ENCODE assay signal across 22 mouse cellular contexts in the genomic region with DNA sequence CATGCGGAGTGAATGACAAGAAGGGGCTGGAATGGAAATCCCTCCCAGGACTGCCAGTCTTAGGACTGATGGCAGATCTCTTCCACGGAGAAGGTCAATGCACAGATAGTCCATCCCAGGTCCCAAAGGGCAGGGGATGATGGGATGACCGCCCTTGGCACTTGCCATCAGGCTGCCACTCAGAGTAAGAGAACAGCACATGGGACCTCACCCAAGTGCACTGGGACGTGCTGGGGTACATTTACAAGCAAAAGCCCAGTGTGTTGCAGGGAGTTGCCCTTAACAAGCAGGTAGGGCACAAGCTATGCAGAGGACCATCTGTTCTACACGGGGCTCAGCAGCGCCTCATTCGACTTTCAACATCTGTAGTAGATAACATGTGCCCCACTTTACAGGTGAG.
A peak's percentile ranks its signal among the peaks of the same experiment; 100 is the strongest.
DNase-seq lines count a peak whose midpoint lies in the region; ATAC-seq and TF ChIP-seq lines count a peak whose summit lies in the region.
"Had no signal": no experiment of that assay in that cellular context is flagged by ENCODE, and none has a peak within 500 bp of the region (broad histone marks: within the 10 kb centered on the region; RNA-seq: fewer than 3 reads in every experiment).

No protein-coding gene starts in this region.

- no peak for ATAC-seq in forebrain, embryonic 12.5 days (ENCODE audit: low FRiP score)
- ATAC-seq in forebrain, postnatal 0 days: no peak
- no peak for ATAC-seq in hindbrain, embryonic 13.5 days (ENCODE audit: low FRiP score)
- ATAC-seq: CD4-positive, CD25-positive, alpha-beta regulatory T cell, adult 4 months; hindbrain, postnatal 0 days; inflammation-experienced regulatory T-cells, adult 6 months; intestine, embryonic 16.5 days had no signal

- H3K9ac ChIP-seq in forebrain, embryonic 12.5 days: no peak overlapping the region
- no peak overlapping the region for H3K9ac ChIP-seq in forebrain, postnatal 0 days
- H3K9ac ChIP-seq in hindbrain, embryonic 13.5 days: no peak overlapping the region
- H3K9ac ChIP-seq: hindbrain, embryonic 14.5 days had no signal

- WGBS in forebrain, embryonic 12.5 days: 59% methylated on average over 7 of the region's 7 CpGs
- WGBS in forebrain, postnatal 0 days: 68% methylated on average over 7 of the region's 7 CpGs
- 82% methylated on average over 7 of the region's 7 CpGs for WGBS in hindbrain, embryonic 10.5 days
- WGBS in hindbrain, embryonic 13.5 days: 79% methylated on average over 7 of the region's 7 CpGs
- WGBS in embryonic facial prominence, embryonic 10.5 days: 75% methylated on average over 7 of the region's 7 CpGs
- 69% methylated on average over 7 of the region's 7 CpGs for WGBS in limb, embryonic 10.5 days

- H3K36me3 ChIP-seq in forebrain, embryonic 12.5 days (replicated peaks): no peaks in the 10 kb centered on the region
- H3K36me3 ChIP-seq in forebrain, postnatal 0 days (ENCODE audit: insufficient read depth): no peaks in the 10 kb centered on the region
- H3K36me3 ChIP-seq in hindbrain, embryonic 10.5 days: no peaks in the 10 kb centered on the region
- H3K36me3 ChIP-seq in hindbrain, embryonic 13.5 days: no peaks in the 10 kb centered on the region
- H3K36me3 ChIP-seq in embryonic facial prominence, embryonic 10.5 days (replicated peaks): no peaks in the 10 kb centered on the region
- H3K36me3 ChIP-seq in limb, embryonic 10.5 days: no peaks in the 10 kb centered on the region

- no peak overlapping the region for H3K4me3 ChIP-seq in forebrain, embryonic 12.5 days (replicated peaks)
- H3K4me3 ChIP-seq in forebrain, postnatal 0 days (ENCODE audit: low read depth, low read length): no peak overlapping the region
- H3K4me3 ChIP-seq in hindbrain, embryonic 10.5 days: no peak overlapping the region
- H3K4me3 ChIP-seq in hindbrain, embryonic 13.5 days: no peak overlapping the region
- no peak overlapping the region for H3K4me3 ChIP-seq in embryonic facial prominence, embryonic 10.5 days
- H3K4me3 ChIP-seq in limb, embryonic 10.5 days: no peak overlapping the region
- H3K4me3 ChIP-seq: heart, adult 2 months had no signal

- peaks cover 3% of the 10 kb centered on the region; the same call in 1 of the 2 replicates for H3K27me3 ChIP-seq in forebrain, embryonic 12.5 days
- no peaks in the 10 kb centered on the region for H3K27me3 ChIP-seq in forebrain, postnatal 0 days (ENCODE audit: insufficient read depth, low read length)
- peaks cover 5% of the 10 kb centered on the region; the same call in 1 of the 2 replicates for H3K27me3 ChIP-seq in hindbrain, embryonic 10.5 days (ENCODE audit: insufficient read depth, poor library complexity, severe bottlenecking)
- H3K27me3 ChIP-seq in hindbrain, embryonic 13.5 days: no peaks in the 10 kb centered on the region
- peaks cover 8% of the 10 kb centered on the region; the same call in 1 of the 2 replicates for H3K27me3 ChIP-seq in embryonic facial prominence, embryonic 10.5 days (replicated peaks; ENCODE audit: low read depth, poor library complexity, severe bottlenecking)
- no peaks in the 10 kb centered on the region for H3K27me3 ChIP-seq in limb, embryonic 10.5 days (ENCODE audit: low read depth, poor library complexity, severe bottlenecking)

- no peak for TF ChIP-seq CTCF in forebrain, postnatal 0 days (IDR thresholded peaks at IDR 0.05; ENCODE audit: low read depth)

- peaks cover 31% of the 10 kb centered on the region for H3K4me1 ChIP-seq in forebrain, embryonic 12.5 days
- H3K4me1 ChIP-seq in forebrain, postnatal 0 days (ENCODE audit: insufficient read depth): no peaks in the 10 kb centered on the region
- H3K4me1 ChIP-seq in hindbrain, embryonic 10.5 days (replicated peaks): peaks cover 46% of the 10 kb centered on the region
- peaks cover 26% of the 10 kb centered on the region for H3K4me1 ChIP-seq in hindbrain, embryonic 13.5 days (replicated peaks)
- H3K4me1 ChIP-seq in embryonic facial prominence, embryonic 10.5 days: peaks cover 54% of the 10 kb centered on the region
- peaks cover 50% of the 10 kb centered on the region for H3K4me1 ChIP-seq in limb, embryonic 10.5 days

- no peak for DNase-seq in forebrain, postnatal 0 days
- no peak for DNase-seq in hindbrain, embryonic 10.5 days (ENCODE audit: low spot score)
- DNase-seq in embryonic facial prominence, embryonic 10.5 days (ENCODE audit: low spot score): peak; percentile 7
- no peak for DNase-seq in limb, embryonic 10.5 days (ENCODE audit: low spot score)
- DNase-seq: adrenal gland, adult 8-10 months; adrenal gland, postnatal 25 days; cerebellum, adult 11-12 months; cerebellum, adult 8-10 months; cerebellum, postnatal 10 days; cerebellum, postnatal 36 days; embryo, embryonic 11 days; gastrocnemius, postnatal 25 days; heart, adult 2 months; kidney, adult 18-20 months had no signal

- no peaks in the 10 kb centered on the region for H3K9me3 ChIP-seq in forebrain, embryonic 12.5 days
- no peaks in the 10 kb centered on the region for H3K9me3 ChIP-seq in forebrain, postnatal 0 days (ENCODE audit: low read length)
- H3K9me3 ChIP-seq in hindbrain, embryonic 10.5 days: no peaks in the 10 kb centered on the region
- H3K9me3 ChIP-seq in hindbrain, embryonic 13.5 days: no peaks in the 10 kb centered on the region
- no peaks in the 10 kb centered on the region for H3K9me3 ChIP-seq in embryonic facial prominence, embryonic 10.5 days
- H3K9me3 ChIP-seq in limb, embryonic 10.5 days (replicated peaks): no peaks in the 10 kb centered on the region

- H3K27ac ChIP-seq in forebrain, embryonic 12.5 days: peak overlapping the region; percentile 71
- no peak overlapping the region for H3K27ac ChIP-seq in forebrain, postnatal 0 days (ENCODE audit: low read depth, low read length)
- peak overlapping the region; percentile 71 for H3K27ac ChIP-seq in hindbrain, embryonic 10.5 days
- H3K27ac ChIP-seq in hindbrain, embryonic 13.5 days: no peak overlapping the region
- H3K27ac ChIP-seq in embryonic facial prominence, embryonic 10.5 days (replicated peaks): peak overlapping the region; percentile 45
- H3K27ac ChIP-seq in limb, embryonic 10.5 days: peak overlapping the region; percentile 19
- H3K27ac ChIP-seq: heart, adult 2 months; hindbrain, embryonic 14.5 days; hindbrain, postnatal 0 days had no signal

- no peak overlapping the region for H3K4me2 ChIP-seq in forebrain, embryonic 12.5 days
- H3K4me2 ChIP-seq in forebrain, postnatal 0 days (ENCODE audit: low read depth): no peak overlapping the region
- no peak overlapping the region for H3K4me2 ChIP-seq in hindbrain, embryonic 13.5 days
- H3K4me2 ChIP-seq: heart, embryonic 11.5 days; hindbrain, embryonic 14.5 days had no signal

Comparison
In these comparisons a context has a peak if more than half of its experiments do, and no peak if none do; other contexts are left out.
1. H3K27ac ChIP-seq: peak in forebrain, embryonic 12.5 days (single experiment), hindbrain, embryonic 10.5 days (single experiment), embryonic facial prominence, embryonic 10.5 days (single experiment) and limb, embryonic 10.5 days (single experiment); none in forebrain, postnatal 0 days (single experiment) and hindbrain, embryonic 13.5 days (single experiment).